25 mouse cellular contexts compared by ENCODE assay signal in the genomic region with DNA sequence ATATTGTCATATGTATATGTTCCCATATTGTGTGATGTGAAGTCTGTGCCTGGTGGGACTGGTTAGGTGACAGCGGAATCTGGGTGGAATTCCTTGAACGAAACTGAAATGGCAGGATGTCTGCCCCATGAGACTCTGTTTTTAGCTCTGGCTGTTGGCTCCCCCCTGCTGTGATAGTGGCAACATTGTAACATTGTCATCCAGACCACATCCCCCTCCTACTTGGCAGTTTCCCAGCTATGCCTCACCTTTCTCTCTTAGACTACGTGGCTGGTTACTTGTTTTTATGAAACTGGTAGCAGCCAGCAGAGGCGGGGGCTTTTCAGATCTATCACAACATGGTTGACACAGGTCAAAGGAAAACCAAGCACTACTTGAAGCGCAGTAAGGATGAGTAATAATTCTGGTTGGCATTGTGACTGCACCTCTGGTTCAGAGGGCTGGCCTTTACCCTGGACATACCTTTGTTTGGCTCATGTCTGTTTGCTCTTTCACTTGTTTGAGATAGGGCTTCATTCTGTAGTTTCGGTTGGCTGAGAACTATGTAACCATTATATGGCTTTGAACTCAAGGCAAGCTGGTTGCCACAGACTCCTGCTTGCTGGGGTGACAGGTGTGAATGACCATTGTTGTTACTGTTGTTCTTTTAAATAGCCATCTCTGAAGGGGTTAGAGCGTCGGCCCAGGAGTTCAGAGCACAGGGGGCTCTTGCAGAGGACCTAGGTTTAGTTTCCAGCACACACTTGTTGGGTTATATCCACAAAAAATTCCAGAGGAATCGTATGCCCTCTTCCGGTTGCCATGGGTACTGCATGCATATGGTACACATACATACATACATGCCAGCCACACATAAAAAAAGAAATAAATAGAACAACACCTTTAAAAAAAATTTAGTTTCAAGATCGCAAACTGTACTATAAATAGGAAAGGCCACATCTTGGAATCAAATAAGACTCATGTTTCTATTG.
DNase-seq lines count a peak whose midpoint lies in the region; ATAC-seq lines count a peak whose summit lies in the region.
"Had no signal": no experiment of that assay in that cellular context is flagged by ENCODE, and none has a peak within 500 bp of the region (broad histone marks: within the 10 kb centered on the region; RNA-seq: fewer than 3 reads in every experiment).

No protein-coding gene starts in this region.

- no peak overlapping the region for H3K4me3 ChIP-seq in liver, embryonic 13.5 days (replicated peaks)
- H3K4me3 ChIP-seq in liver, embryonic 11.5 days (ENCODE audit: low read depth, low read length): no peak overlapping the region
- H3K4me3 ChIP-seq in neural tube, embryonic 15.5 days (replicated peaks): no peak overlapping the region
- H3K4me3 ChIP-seq: embryonic facial prominence, embryonic 13.5 days; forebrain, embryonic 12.5 days; hindbrain, embryonic 12.5 days; intestine, embryonic 15.5 days; lung, embryonic 15.5 days; midbrain, embryonic 10.5 days; neural tube, embryonic 13.5 days had no signal

- no peaks in the 10 kb centered on the region for H3K4me1 ChIP-seq in liver, embryonic 13.5 days (replicated peaks)
- no peaks in the 10 kb centered on the region for H3K4me1 ChIP-seq in liver, embryonic 11.5 days (replicated peaks; ENCODE audit: control insufficient read depth, insufficient read depth, low read length)
- H3K4me1 ChIP-seq in neural tube, embryonic 15.5 days: 0 out of 2 replicates have a peak, but pooled peaks cover 6% of the 10 kb centered on the region
- H3K4me1 ChIP-seq: embryonic facial prominence, embryonic 13.5 days; forebrain, embryonic 12.5 days; hindbrain, embryonic 12.5 days; intestine, embryonic 15.5 days; lung, embryonic 15.5 days; midbrain, embryonic 10.5 days; neural tube, embryonic 13.5 days had no signal

- no peaks in the 10 kb centered on the region for H3K36me3 ChIP-seq in liver, embryonic 13.5 days
- H3K36me3 ChIP-seq in liver, embryonic 11.5 days (ENCODE audit: control insufficient read depth, insufficient read depth, low read length): no peaks in the 10 kb centered on the region; the same call in 1 of the 2 replicates
- no peaks in the 10 kb centered on the region for H3K36me3 ChIP-seq in neural tube, embryonic 15.5 days
- H3K36me3 ChIP-seq: neural tube, embryonic 13.5 days had no signal

- no peak overlapping the region for H3K4me2 ChIP-seq in liver, embryonic 13.5 days
- H3K4me2 ChIP-seq in liver, embryonic 11.5 days: no peak overlapping the region
- no peak overlapping the region for H3K4me2 ChIP-seq in neural tube, embryonic 15.5 days
- H3K4me2 ChIP-seq: embryonic facial prominence, embryonic 13.5 days; forebrain, embryonic 12.5 days; hindbrain, embryonic 12.5 days; intestine, embryonic 15.5 days; lung, embryonic 15.5 days; neural tube, embryonic 13.5 days had no signal

- WGBS in liver, embryonic 13.5 days (ENCODE audit: insufficient replicate concordance): 80% methylated on average over 11 of the region's 11 CpGs
- WGBS in liver, embryonic 11.5 days: 87% methylated on average over 11 of the region's 11 CpGs
- 90% methylated on average over 11 of the region's 11 CpGs for WGBS in neural tube, embryonic 15.5 days

- H3K27ac ChIP-seq in liver, embryonic 13.5 days: no peak overlapping the region
- no peak overlapping the region for H3K27ac ChIP-seq in liver, embryonic 11.5 days (ENCODE audit: low read depth, low read length)
- no peak overlapping the region for H3K27ac ChIP-seq in neural tube, embryonic 15.5 days (replicated peaks)
- H3K27ac ChIP-seq: embryonic facial prominence, embryonic 13.5 days; forebrain, embryonic 12.5 days; hindbrain, embryonic 12.5 days; hindbrain, postnatal 0 days; intestine, embryonic 15.5 days; lung, embryonic 15.5 days; midbrain, embryonic 10.5 days; neural tube, embryonic 13.5 days had no signal

- peak; percentile 17 for DNase-seq in CD4-positive, CD25-positive, alpha-beta regulatory T cell, adult 2 months (ENCODE audit: low read depth, low spot score)
- no peak for DNase-seq in liver, embryonic 13.5 days
- no peak for DNase-seq in liver, embryonic 11.5 days (ENCODE audit: low spot score)
- peak; percentile 64 for DNase-seq in R1 (ENCODE audit: low read depth, low spot score)
- DNase-seq in testis, postnatal 10 days (ENCODE audit: low spot score): peak; percentile 64
- DNase-seq in neural tube, embryonic 10.5 days (ENCODE audit: extremely low spot score, low spot score): no peak
- DNase-seq: adrenal gland, postnatal 25 days; cerebellum, adult 18-20 months; forebrain, postnatal 0 days; heart, postnatal 14 days; kidney, adult 2 months; kidney, postnatal 36 days; layer of hippocampus, postnatal 36 days; right cerebral cortex, postnatal 14 days had no signal

- no peak for ATAC-seq in CD4-positive, CD25-positive, alpha-beta regulatory T cell, adult 4 months
- peak; percentile 12; the same call in 1 of the 2 replicates for ATAC-seq in liver, embryonic 13.5 days (ENCODE audit: low read depth)
- ATAC-seq in liver, embryonic 11.5 days (replicated peaks; ENCODE audit: low FRiP score): no peak
- no peak for ATAC-seq in neural tube, embryonic 15.5 days (ENCODE audit: low FRiP score)
- ATAC-seq: forebrain, postnatal 0 days; hindbrain, postnatal 0 days; intestine, embryonic 15.5 days; midbrain, embryonic 16.5 days had no signal

- H3K9ac ChIP-seq in liver, embryonic 13.5 days: no peak overlapping the region
- H3K9ac ChIP-seq in liver, embryonic 11.5 days (ENCODE audit: low read depth, low read length): no peak overlapping the region
- H3K9ac ChIP-seq in neural tube, embryonic 15.5 days (replicated peaks): no peak overlapping the region
- H3K9ac ChIP-seq: embryonic facial prominence, embryonic 13.5 days; forebrain, embryonic 12.5 days; forebrain, postnatal 0 days; hindbrain, embryonic 12.5 days; intestine, embryonic 15.5 days; lung, embryonic 15.5 days; neural tube, embryonic 13.5 days had no signal

- no peaks in the 10 kb centered on the region for H3K9me3 ChIP-seq in liver, embryonic 13.5 days (replicated peaks)
- no peaks in the 10 kb centered on the region for H3K9me3 ChIP-seq in liver, embryonic 11.5 days (ENCODE audit: control insufficient read depth, low read length)
- no peaks in the 10 kb centered on the region for H3K9me3 ChIP-seq in neural tube, embryonic 15.5 days (replicated peaks)
- H3K9me3 ChIP-seq: forebrain, embryonic 12.5 days; hindbrain, embryonic 12.5 days; intestine, embryonic 15.5 days; lung, embryonic 15.5 days; midbrain, embryonic 10.5 days; neural tube, embryonic 13.5 days had no signal

- no peaks in the 10 kb centered on the region for H3K27me3 ChIP-seq in liver, embryonic 13.5 days
- H3K27me3 ChIP-seq in liver, embryonic 11.5 days (replicated peaks; ENCODE audit: control insufficient read depth, insufficient read depth, low read length): no peaks in the 10 kb centered on the region
- no peaks in the 10 kb centered on the region for H3K27me3 ChIP-seq in neural tube, embryonic 15.5 days (replicated peaks)
- H3K27me3 ChIP-seq: embryonic facial prominence, embryonic 13.5 days; forebrain, embryonic 12.5 days; hindbrain, embryonic 12.5 days; intestine, embryonic 15.5 days; lung, embryonic 15.5 days; neural tube, embryonic 13.5 days had no signal

Comparison
In these comparisons a context has a peak if more than half of its experiments do, and no peak if none do; other contexts are left out.
1. DNase-seq: peak in CD4-positive, CD25-positive, alpha-beta regulatory T cell, adult 2 months (single experiment), R1 (single experiment) and testis, postnatal 10 days (single experiment); none in liver, embryonic 13.5 days (single experiment), liver, embryonic 11.5 days (single experiment) and neural tube, embryonic 10.5 days (single experiment).